Mouse (Mus musculus): ENCODE results near the gene Nhlrc1.

DNA sequence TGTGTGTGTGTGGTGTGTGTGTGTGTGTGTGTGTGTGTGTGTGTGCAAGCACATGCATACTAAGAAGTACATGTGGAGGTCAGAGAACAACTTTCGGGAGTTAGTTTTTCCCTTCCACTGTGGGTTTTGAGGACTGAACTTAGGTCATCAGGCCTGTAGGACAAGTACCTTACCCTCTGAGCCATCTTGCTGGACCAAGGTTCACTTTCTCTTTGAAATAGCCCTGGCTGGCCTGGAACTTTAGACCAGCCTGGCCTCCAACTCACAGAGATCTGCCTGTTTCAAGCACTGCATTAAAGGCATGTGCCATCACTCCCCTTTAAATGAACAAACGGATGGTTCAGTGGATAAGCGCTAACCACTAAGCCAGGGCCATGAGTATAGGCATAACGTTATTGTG, 19.0 kb upstream of the Nhlrc1 start:
- TF ChIP-seq ZC3H11A (IDR thresholded peaks at IDR 0.05; ENCODE audit: borderline replicate concordance, low read depth, low read length): no peak
- TF ChIP-seq MAFK (IDR thresholded peaks at IDR 0.05; ENCODE audit: insufficient read depth, low read depth, low read length): no peak

Measured in ES-E14 (cell line).